Mouse (Mus musculus) liver, embryonic 11.5 days (tissue): ENCODE measurements around the gene Lsm7. TPM values are rescaled to one million over a fixed set of nuclear protein-coding genes. Genes with fewer than 3 reads are reported as not detected.

Experiments
- ATAC-seq: fragments of 200-750 bp; cut with Nextera tagmentation; replicated peaks from 2 replicates; pipeline ENCODE4 v1.8.0; 2017; ENCODE audit warnings: moderate number of reproducible peaks, mild to moderate bottlenecking, moderate TSS enrichment, moderate library complexity; ENCODE audit not compliant: low FRiP score
- DNase-seq: peaks from one replicate; pipeline ENCODE4 v3.0.0-alpha.2; 2017; ENCODE audit warnings: low spot score
- H3K27ac ChIP-seq: fragments of 300-500 bp; sonication (generic); 2 replicates; pipeline ENCODE4 v1.5.1; 2014; ENCODE audit warnings: mild to moderate bottlenecking, low read depth, low read length, control low read depth
- H3K27me3 ChIP-seq: fragments of 300-500 bp; sonication (generic); replicated peaks from 2 replicates; pipeline ENCODE4 v1.6.1; 2014; ENCODE audit warnings: low read length, mixed read lengths; ENCODE audit not compliant: control insufficient read depth, insufficient read depth
- H3K36me3 ChIP-seq: fragments of 300-500 bp; sonication (generic); 2 replicates; pipeline ENCODE4 v1.6.1; 2014; ENCODE audit warnings: mild to moderate bottlenecking, low read length, moderate library complexity, mixed read lengths; ENCODE audit not compliant: control insufficient read depth, insufficient read depth
- H3K4me1 ChIP-seq: fragments of 300-500 bp; sonication (generic); replicated peaks from 2 replicates; pipeline ENCODE4 v1.6.1; 2014; ENCODE audit warnings: low read length, mixed read lengths; ENCODE audit not compliant: control insufficient read depth, insufficient read depth
- H3K4me2 ChIP-seq: fragments of 300-500 bp; sonication (generic); 2 replicates; pipeline ENCODE4 v1.6.1; 2014; ENCODE audit warnings: mild to moderate bottlenecking, control low read depth, moderate library complexity
- H3K4me3 ChIP-seq: fragments of 300-500 bp; sonication (generic); 2 replicates; pipeline ENCODE4 v1.5.1; 2014; ENCODE audit warnings: low read depth, low read length, control low read depth
- H3K9ac ChIP-seq: fragments of 300-500 bp; sonication (generic); 2 replicates; pipeline ENCODE4 v1.6.1; 2014; ENCODE audit warnings: low read depth, low read length, control low read depth
- H3K9me3 ChIP-seq: fragments of 300-500 bp; sonication (generic); 2 replicates; pipeline ENCODE4 v1.6.1; 2016; ENCODE audit warnings: low read length, inconsistent platforms, mixed read lengths; ENCODE audit not compliant: control insufficient read depth
- WGBS: fragments of 180-500 bp; shearing (Covaris S2); extraction: QIAGEN DNeasy Blood & Tissue Kit; methylation state at CpG from one replicate; pipeline ENCODE4 v1.1.7; 2014; 5-methylcytosine and 5-hydroxymethylcytosine counted together
- polyA plus RNA-seq: library from polyadenylated mRNA; unstranded; fragments of >200 nt; fragmentation: Nextera tagmentation; extraction: Ambion mirVana; gene quantifications from 2 replicates; pipeline ENCODE4 v1.2.1, GENCODE M21; 2014

Gene Lsm7
- polyA plus RNA-seq, 1 experiment from 2014 or later = 453 TPM

DNA sequence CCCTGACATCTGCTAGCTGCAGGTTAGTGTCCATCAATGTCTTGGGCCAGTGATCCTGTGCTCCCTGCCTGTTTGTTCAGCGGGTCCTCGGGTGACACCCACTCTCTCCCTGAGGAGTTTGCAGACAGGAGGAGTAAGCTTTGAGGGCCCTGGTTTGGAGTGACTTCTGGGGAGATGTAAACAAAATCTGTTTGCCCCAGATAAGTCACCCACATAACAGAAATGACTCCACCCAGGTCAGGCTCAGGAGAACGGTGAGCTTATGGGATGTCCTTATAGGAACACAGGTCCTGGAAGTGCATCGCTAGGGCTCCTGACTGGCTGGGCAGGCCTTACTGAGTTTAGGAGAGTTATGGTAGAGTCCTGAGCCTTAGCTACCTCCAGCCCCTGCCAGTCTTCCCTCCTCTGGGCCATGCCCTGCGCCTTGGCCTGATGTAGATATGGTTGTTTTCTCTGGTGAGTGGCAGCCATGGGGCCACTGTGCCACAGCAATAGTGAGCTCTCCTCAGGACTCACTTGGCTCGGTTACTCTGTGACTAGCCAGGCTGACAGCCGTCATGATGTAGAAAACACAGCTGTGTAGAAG, 3.4 kb upstream of the Lsm7 start:
- Histone ChIP-seq H3K27ac (peak overlapping the region; percentile 96), H3K4me3 (peak overlapping the region; percentile 96), H3K4me1 (peaks cover 60% of the 10 kb centered on the region), H3K4me2 (peak overlapping the region; percentile 90), H3K9ac (peak overlapping the region; percentile 96), H3K36me3 (peaks cover 9% of the 10 kb centered on the region; the same call in 1 of the 2 replicates), H3K27me3 (no peaks in the 10 kb centered on the region), H3K9me3 (no peaks in the 10 kb centered on the region)
- WGBS = 50% methylated on average over 7 of the region's 7 CpGs
- DNase-seq (peak; percentile 56), ATAC-seq (peak; percentile 80)

DNA sequence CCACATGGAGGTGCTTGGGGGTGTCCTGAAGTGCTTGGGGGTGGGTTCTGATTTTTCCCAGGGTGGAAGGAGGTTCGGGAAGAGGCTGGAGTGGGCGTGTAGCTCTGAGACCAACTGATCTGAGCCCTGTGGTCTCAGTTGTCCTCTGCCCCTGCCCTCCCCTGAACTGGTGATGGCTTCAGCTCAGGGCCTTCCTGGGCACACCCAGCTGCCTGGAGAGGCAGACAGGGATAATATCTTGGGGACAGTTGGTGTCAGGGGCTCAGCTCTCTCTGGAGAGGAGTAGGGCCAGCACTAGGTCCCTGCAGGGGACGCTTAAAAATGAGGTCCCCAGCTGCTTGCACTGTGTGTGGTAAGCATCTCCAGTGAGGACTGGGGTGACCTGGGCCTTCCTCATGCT, 2.8 kb upstream of the Lsm7 start:
- Histone ChIP-seq H3K27ac (peak overlapping the region; percentile 96), H3K9me3 (no peaks in the 10 kb centered on the region), H3K4me2 (peak overlapping the region; percentile 90), H3K4me3 (peak overlapping the region; percentile 96), H3K9ac (peak overlapping the region; percentile 96), H3K4me1 (peaks cover 56% of the 10 kb centered on the region), H3K27me3 (no peaks in the 10 kb centered on the region), H3K36me3 (peaks cover 12% of the 10 kb centered on the region; the same call in 1 of the 2 replicates)
- ATAC-seq = peak; percentile 70
- 39% methylated on average over 3 of the region's 3 CpGs for WGBS
- DNase-seq = no peak

DNA sequence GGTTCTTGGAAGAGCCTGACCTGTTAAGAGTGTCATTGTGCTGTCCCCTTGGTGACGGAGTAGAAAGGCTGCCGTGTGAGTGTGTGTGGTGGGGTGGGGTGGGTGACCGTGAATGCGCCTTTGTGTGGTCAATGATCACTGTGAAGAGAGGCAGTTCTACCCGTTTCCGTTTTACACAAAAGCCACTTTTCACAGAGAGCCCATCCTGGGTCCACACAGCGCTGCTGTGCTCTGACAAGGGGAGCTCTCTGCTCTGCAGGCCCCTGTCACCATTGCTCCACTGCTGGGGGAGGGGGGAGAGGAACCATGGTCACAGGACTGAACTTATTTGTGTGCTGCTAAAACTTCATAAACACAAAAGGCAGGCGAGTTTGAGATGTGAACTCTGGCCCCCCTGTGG, 2.4 kb upstream of the Lsm7 start:
- H3K27ac ChIP-seq = peak overlapping the region; percentile 96
- H3K4me3 ChIP-seq = peak overlapping the region; percentile 96
- 61% methylated on average over 8 of the region's 8 CpGs for WGBS
- H3K4me2 ChIP-seq = peak overlapping the region; percentile 90
- DNase-seq (no peak), ATAC-seq (no peak)
- H3K4me1 ChIP-seq = peaks cover 51% of the 10 kb centered on the region
- H3K9ac ChIP-seq = peak overlapping the region; percentile 96
- no peaks in the 10 kb centered on the region for H3K9me3 ChIP-seq
- H3K36me3 ChIP-seq = peaks cover 9% of the 10 kb centered on the region; the same call in 1 of the 2 replicates
- no peaks in the 10 kb centered on the region for H3K27me3 ChIP-seq

DNA sequence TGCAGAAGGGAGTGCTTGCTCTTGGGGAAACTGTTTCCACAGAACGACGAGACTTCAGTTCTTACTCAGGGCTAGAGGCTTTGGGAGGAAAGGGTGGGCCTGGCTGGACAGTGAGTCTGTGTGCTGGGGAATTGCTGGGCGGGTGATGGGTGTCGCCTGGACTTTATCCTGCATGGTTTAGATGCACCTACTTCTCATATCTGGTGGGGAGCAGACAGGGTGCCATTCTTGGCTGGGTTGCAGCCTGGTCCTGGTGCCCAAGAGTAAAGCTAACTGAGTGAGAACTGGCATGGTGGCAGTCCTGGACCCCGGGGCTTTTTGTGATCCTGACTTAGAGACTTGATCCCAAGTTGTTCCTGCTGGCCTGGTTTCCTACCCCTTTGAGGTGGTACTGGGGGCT, 1.9 kb upstream of the Lsm7 start:
- ATAC-seq = 0 out of 2 replicates have a peak, but pooled peaks have one; percentile 18

DNA sequence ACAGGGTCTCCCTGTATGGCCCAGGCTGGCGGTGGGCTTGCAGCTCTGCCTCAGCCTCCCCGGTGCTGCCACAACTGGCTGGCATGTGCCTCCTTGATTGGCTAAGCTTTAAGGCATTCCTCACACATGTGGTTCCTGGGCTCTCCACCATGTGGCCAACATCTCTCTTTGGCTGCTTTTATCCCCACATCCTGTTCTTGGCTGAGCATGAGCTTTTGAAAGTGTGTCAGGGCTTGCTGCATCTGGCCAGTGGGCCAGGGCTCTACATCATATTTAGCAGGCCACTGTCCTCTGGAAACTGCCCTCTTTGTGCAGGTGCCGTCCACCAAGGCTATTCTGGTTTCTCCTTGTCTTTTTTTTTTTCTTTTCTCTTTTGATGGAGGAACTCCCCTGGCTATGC, 1.3 kb upstream of the Lsm7 start:
- peaks cover 16% of the 10 kb centered on the region for H3K36me3 ChIP-seq
- peak overlapping the region; percentile 96 for H3K9ac ChIP-seq
- peak overlapping the region; percentile 96 for H3K27ac ChIP-seq
- 59% methylated on average over 3 of the region's 3 CpGs for WGBS
- H3K9me3 ChIP-seq = no peaks in the 10 kb centered on the region
- peak overlapping the region; percentile 96 for H3K4me3 ChIP-seq
- DNase-seq = no peak
- H3K4me2 ChIP-seq = peak overlapping the region; percentile 90
- H3K27me3 ChIP-seq = no peaks in the 10 kb centered on the region
- ATAC-seq = no peak
- H3K4me1 ChIP-seq = peaks cover 41% of the 10 kb centered on the region

More for the DNA sequence above, 1.9 kb upstream of the Lsm7 start:
- H3K4me2 ChIP-seq = peak overlapping the region; percentile 90
- no peaks in the 10 kb centered on the region for H3K9me3 ChIP-seq
- H3K27me3 ChIP-seq = no peaks in the 10 kb centered on the region
- peaks cover 12% of the 10 kb centered on the region for H3K36me3 ChIP-seq
- peak overlapping the region; percentile 96 for H3K27ac ChIP-seq
- no peak for DNase-seq
- WGBS = 66% methylated on average over 5 of the region's 5 CpGs
- H3K4me1 ChIP-seq = peaks cover 46% of the 10 kb centered on the region
- peak overlapping the region; percentile 96 for H3K4me3 ChIP-seq
- H3K9ac ChIP-seq = peak overlapping the region; percentile 96

DNA sequence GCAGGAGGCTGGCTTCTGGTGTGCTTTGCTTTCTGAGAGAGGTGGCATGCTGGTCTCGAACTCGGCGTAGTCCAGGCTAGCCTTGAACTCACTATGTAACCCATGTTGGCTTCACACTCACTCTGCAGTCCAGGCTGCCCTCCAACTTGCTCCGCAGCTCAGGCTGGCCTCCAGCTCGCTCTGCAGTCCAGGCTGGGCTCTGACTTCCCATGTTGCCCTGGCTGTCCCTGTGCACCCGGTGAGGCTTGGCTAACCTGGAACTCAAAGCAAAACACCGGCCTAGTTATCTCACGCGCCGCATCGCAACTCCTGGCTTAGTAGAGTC, 702 bp upstream of the Lsm7 start:
- H3K4me3 ChIP-seq = peak overlapping the region; percentile 96
- WGBS = 14% methylated on average over 11 of the region's 11 CpGs
- H3K9me3 ChIP-seq = no peaks in the 10 kb centered on the region
- H3K4me2 ChIP-seq = peak overlapping the region; percentile 90
- DNase-seq (no peak), ATAC-seq (no peak)
- H3K27ac ChIP-seq = peak overlapping the region; percentile 96
- H3K36me3 ChIP-seq = peaks cover 16% of the 10 kb centered on the region
- H3K4me1 ChIP-seq = peaks cover 41% of the 10 kb centered on the region
- no peaks in the 10 kb centered on the region for H3K27me3 ChIP-seq
- H3K9ac ChIP-seq = peak overlapping the region; percentile 96

DNA sequence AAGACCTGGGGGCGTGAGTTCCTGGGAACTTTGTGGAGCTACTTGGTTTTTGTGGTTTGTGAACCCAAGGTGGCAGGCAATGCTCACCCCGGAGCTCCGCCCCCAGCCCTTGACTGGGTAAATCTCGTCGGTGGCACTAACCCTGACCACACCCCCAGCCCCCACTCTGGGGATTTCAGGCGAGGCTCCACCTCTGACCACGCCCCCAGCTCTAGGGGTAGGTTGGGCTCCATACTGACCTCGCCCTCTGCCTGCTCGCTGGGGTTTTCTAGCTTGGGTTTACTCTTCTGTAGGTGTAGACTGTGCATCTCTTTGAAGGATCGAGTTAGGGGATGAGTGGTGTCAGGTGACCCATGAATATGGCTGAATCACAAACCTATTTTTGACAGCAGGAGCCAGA, 6.4 kb downstream of the Lsm7 start:
- peak; percentile 76 for DNase-seq
- peaks cover 31% of the 10 kb centered on the region for H3K27me3 ChIP-seq
- ATAC-seq = peak; percentile 81
- H3K9ac ChIP-seq = no peak overlapping the region
- peaks cover 16% of the 10 kb centered on the region for H3K36me3 ChIP-seq
- H3K4me2 ChIP-seq = no peak overlapping the region
- H3K4me1 ChIP-seq = peaks cover 15% of the 10 kb centered on the region
- WGBS = 6% methylated on average over 10 of the region's 10 CpGs
- no peaks in the 10 kb centered on the region for H3K9me3 ChIP-seq
- no peak overlapping the region; the same call in 1 of the 2 replicates for H3K4me3 ChIP-seq
- H3K27ac ChIP-seq = no peak overlapping the region

DNA sequence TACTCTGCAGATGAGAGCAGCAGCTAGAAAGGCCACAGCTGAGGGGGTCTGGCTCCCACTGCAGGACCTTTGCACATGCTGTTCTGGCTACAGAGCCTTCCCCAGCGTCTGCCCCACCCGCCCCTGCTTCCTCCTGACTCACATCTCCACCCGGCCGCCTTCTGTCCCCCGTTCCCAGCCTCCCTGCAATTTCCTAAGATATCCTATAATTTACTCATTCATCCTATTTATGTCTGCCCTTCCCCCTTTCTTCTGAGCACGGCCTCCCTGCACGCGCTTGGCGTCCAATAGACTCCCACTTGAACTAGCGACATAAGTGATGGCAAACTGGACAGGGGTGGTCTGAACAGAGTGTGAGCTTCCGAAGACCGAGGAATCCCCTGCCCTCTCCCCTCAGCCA, 9.3 kb downstream of the Lsm7 start:
- H3K9ac ChIP-seq = no peak overlapping the region
- H3K4me2 ChIP-seq = no peak overlapping the region
- no peak overlapping the region for H3K27ac ChIP-seq
- H3K4me3 ChIP-seq = no peak overlapping the region
- 76% methylated on average over 12 of the region's 12 CpGs for WGBS
- peaks cover 59% of the 10 kb centered on the region for H3K27me3 ChIP-seq
- ATAC-seq (no peak), DNase-seq (no peak)
- H3K4me1 ChIP-seq = peaks cover 15% of the 10 kb centered on the region
- H3K9me3 ChIP-seq = no peaks in the 10 kb centered on the region
- no peaks in the 10 kb centered on the region; the same call in 1 of the 2 replicates for H3K36me3 ChIP-seq

DNA sequence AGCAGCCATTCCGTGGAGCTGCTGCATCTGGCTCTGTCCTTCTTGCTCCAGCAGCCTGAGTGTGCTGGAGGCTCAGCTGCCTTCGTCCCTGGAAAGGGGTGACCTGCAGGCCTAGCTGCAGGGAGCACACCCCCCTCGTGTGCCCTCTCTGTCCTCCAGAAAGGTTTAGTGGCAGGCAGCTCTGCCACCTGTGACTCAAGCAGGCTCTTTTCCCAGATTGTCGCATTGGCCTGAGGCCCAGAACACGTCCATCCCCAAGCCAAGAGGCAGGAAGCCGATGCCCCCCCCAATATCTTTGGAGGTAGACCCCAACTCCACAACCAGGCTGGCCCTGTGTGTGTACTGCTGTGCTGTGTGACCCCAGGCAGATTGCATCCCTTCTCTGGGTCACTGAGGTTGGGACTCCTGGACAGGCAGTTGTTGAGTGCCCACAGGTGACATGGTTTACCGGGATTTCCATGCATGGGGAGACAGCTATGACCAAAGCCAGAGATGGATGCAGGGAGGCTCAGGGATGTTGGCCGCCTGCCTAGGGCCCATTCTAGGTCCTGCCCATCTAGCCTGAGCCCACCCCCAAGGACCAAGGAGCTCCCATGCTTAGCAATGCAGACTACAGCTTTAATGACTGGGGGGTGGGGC, 9.8 kb downstream of the Lsm7 start:
- H3K4me1 ChIP-seq = peaks cover 15% of the 10 kb centered on the region
- H3K9ac ChIP-seq = no peak overlapping the region
- H3K4me2 ChIP-seq = no peak overlapping the region; the same call in 1 of the 2 replicates
- no peak overlapping the region for H3K27ac ChIP-seq
- WGBS = 66% methylated on average over 8 of the region's 8 CpGs
- no peaks in the 10 kb centered on the region; the same call in 1 of the 2 replicates for H3K36me3 ChIP-seq
- no peak for ATAC-seq
- peaks cover 61% of the 10 kb centered on the region for H3K27me3 ChIP-seq
- H3K9me3 ChIP-seq = no peaks in the 10 kb centered on the region
- no peak overlapping the region for H3K4me3 ChIP-seq
- DNase-seq = no peak
